Mouse (Mus musculus) kidney, postnatal 0 days (tissue): ENCODE data around the gene Polrmt. TPM values are rescaled to one million over a fixed set of nuclear protein-coding genes. Genes with fewer than 3 reads are reported as not detected.

Source experiments
- ATAC-seq: fragments of 200-750 bp; cut with Nextera tagmentation; replicated peaks from 2 replicates; pipeline ENCODE4 v1.8.0; 2017; ENCODE audit warnings: low read depth, moderate number of reproducible peaks, moderate TSS enrichment, moderate library complexity; ENCODE audit not compliant: low FRiP score
- DNase-seq: peaks from one replicate; pipeline ENCODE4 v3.0.0-alpha.2; 2016; ENCODE audit warnings: low spot score
- H3K27ac ChIP-seq: fragments of 300-500 bp; sonication (generic); 2 replicates; pipeline ENCODE4 v1.5.1; 2014; ENCODE audit warnings: mild to moderate bottlenecking
- H3K27me3 ChIP-seq: fragments of 300-500 bp; sonication (generic); 2 replicates; pipeline ENCODE4 v1.6.1; 2014; ENCODE audit warnings: low read length, mixed read lengths; ENCODE audit not compliant: insufficient read depth
- H3K36me3 ChIP-seq: fragments of 300-500 bp; sonication (generic); 2 replicates; pipeline ENCODE4 v1.6.1; 2014; ENCODE audit warnings: low read length, mixed read lengths; ENCODE audit not compliant: insufficient read depth
- H3K4me1 ChIP-seq: fragments of 300-500 bp; sonication (generic); replicated peaks from 2 replicates; pipeline ENCODE4 v1.6.1; 2014; ENCODE audit warnings: antibody characterized with exemption, low read length, mixed read lengths; ENCODE audit not compliant: insufficient read depth
- H3K4me2 ChIP-seq: fragments of 300-500 bp; sonication (generic); 2 replicates; pipeline ENCODE4 v1.6.1; 2014; ENCODE audit warnings: mild to moderate bottlenecking, low read length, moderate library complexity, mixed read lengths
- H3K4me3 ChIP-seq: fragments of 300-500 bp; sonication (generic); replicated peaks from 2 replicates; pipeline ENCODE4 v1.5.1; 2014; ENCODE audit warnings: low read depth, low read length
- H3K9ac ChIP-seq: fragments of 300-500 bp; sonication (generic); 2 replicates; pipeline ENCODE4 v1.6.1; 2014; ENCODE audit warnings: low read depth, low read length
- H3K9me3 ChIP-seq: fragments of 300-500 bp; sonication (generic); replicated peaks from 2 replicates; pipeline ENCODE4 v1.6.1; 2016; ENCODE audit warnings: low read length, inconsistent platforms, mixed read lengths
- CTCF ChIP-seq: IDR thresholded peaks from 2 replicates; pipeline ENCODE4 v1.5.1; 2016; ENCODE audit warnings: antibody characterized with exemption, low read depth, mild to moderate bottlenecking, moderate library complexity
- WGBS: fragments of 180-500 bp; shearing (Covaris S2); extraction: QIAGEN DNeasy Blood & Tissue Kit; methylation state at CpG from one replicate; pipeline ENCODE4 v1.1.7; 2014; 5-methylcytosine and 5-hydroxymethylcytosine counted together
- polyA plus RNA-seq: library from polyadenylated mRNA; unstranded; fragments of >200 nt; fragmentation: Nextera tagmentation; extraction: Ambion mirVana; gene quantifications from 2 replicates; pipeline ENCODE4 v1.2.1, GENCODE M21; 2015

Polrmt gene
- polyA plus RNA-seq = 37.9 and 38.5 TPM in 2 replicates

GRCm38 (mm10) chr10:79745898-79746773 lies at the start of gene Polrmt:
Gene Polrmt, minus strand, starts transcription at chr10:79746581.
- WGBS = 2% methylated on average over 38 of the region's 38 CpGs

DNA sequence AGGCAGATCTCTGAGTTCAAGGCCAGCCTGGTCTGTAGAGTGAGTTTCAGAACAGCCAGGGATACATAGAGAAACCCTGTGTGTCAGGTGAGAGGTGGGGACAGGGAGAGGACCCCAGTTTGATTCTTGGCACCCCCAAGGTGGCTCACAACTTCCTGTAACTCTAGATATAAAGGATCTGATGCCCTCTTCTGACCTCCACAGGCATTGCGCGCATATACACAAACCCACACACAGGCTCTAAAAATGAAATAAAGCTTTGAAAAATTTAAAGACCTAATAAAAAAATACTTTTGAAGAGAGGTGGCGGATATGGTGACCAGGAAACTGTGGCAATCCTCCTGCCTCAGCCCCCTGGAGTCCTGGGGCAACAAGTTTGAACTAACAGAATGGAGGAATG lies 49.5 kb upstream of the Polrmt start:
- H3K4me2 ChIP-seq = no peak overlapping the region
- H3K27ac ChIP-seq = no peak overlapping the region
- H3K4me3 ChIP-seq = no peak overlapping the region
- WGBS = 93% methylated on average over 3 of the region's 3 CpGs
- DNase-seq (no peak), ATAC-seq (no peak)
- no peaks in the 10 kb centered on the region for H3K9me3 ChIP-seq
- peaks cover 3% of the 10 kb centered on the region; the same call in 1 of the 2 replicates for H3K36me3 ChIP-seq
- H3K9ac ChIP-seq = no peak overlapping the region
- 0 out of 2 replicates have a peak, but pooled peaks have one; percentile 13 for TF ChIP-seq CTCF
- peaks cover 19% of the 10 kb centered on the region for H3K4me1 ChIP-seq
- H3K27me3 ChIP-seq = no peaks in the 10 kb centered on the region

More at GRCm38 (mm10) chr10:79745898-79746773, at the start of gene Polrmt:
- Histone ChIP-seq H3K4me3 (peak within 1 kb of the TSS; percentile 61), H3K9me3 (no peaks in the 10 kb centered on the region), H3K4me1 (0 out of 2 replicates have a peak, but pooled peaks cover 5% of the 10 kb centered on the region), H3K27ac (no peak within 1 kb of the TSS), H3K36me3 (peaks cover 29% of the 10 kb centered on the region), H3K9ac (peak within 1 kb of the TSS; percentile 55), H3K4me2 (peak within 1 kb of the TSS; percentile 78), H3K27me3 (no peaks in the 10 kb centered on the region)
- TF ChIP-seq CTCF = peak; percentile 58
- peak; percentile 99 for DNase-seq
- ATAC-seq = peak; percentile 92

GRCm38 (mm10) chr10:79794491-79794931 lies 48.1 kb upstream of the Polrmt start:
- Histone ChIP-seq H3K27me3 (no peaks in the 10 kb centered on the region), H3K9me3 (no peaks in the 10 kb centered on the region), H3K4me1 (peaks cover 15% of the 10 kb centered on the region), H3K4me3 (peak overlapping the region; percentile 83), H3K36me3 (no peaks in the 10 kb centered on the region), H3K9ac (peak overlapping the region; percentile 90), H3K27ac (peak overlapping the region; percentile 92), H3K4me2 (peak overlapping the region; percentile 96)
- DNase-seq (peak; percentile 75), ATAC-seq (peak; percentile 44; the same call in 1 of the 2 replicates)
- 2% methylated on average over 10 of the region's 10 CpGs for WGBS
- peak; percentile 4; the same call in 1 of the 2 replicates for TF ChIP-seq CTCF

- H3K4me3 ChIP-seq = peak overlapping the region; percentile 83
- H3K36me3 ChIP-seq = no peaks in the 10 kb centered on the region
- H3K27me3 ChIP-seq = no peaks in the 10 kb centered on the region
- H3K4me1 ChIP-seq = peaks cover 15% of the 10 kb centered on the region
- DNase-seq (peak; percentile 70), ATAC-seq (peak; percentile 5; the same call in 1 of the 2 replicates)
- peak overlapping the region; percentile 96 for H3K4me2 ChIP-seq
- WGBS = 1% methylated on average over 38 of the region's 38 CpGs
- H3K9me3 ChIP-seq = no peaks in the 10 kb centered on the region
- TF ChIP-seq CTCF = no peak
- H3K9ac ChIP-seq = peak overlapping the region; percentile 90
- H3K27ac ChIP-seq = peak overlapping the region; percentile 92
Observed at GRCm38 (mm10) chr10:79793738-79794490, 47.5 kb upstream of the Polrmt start.

DNA sequence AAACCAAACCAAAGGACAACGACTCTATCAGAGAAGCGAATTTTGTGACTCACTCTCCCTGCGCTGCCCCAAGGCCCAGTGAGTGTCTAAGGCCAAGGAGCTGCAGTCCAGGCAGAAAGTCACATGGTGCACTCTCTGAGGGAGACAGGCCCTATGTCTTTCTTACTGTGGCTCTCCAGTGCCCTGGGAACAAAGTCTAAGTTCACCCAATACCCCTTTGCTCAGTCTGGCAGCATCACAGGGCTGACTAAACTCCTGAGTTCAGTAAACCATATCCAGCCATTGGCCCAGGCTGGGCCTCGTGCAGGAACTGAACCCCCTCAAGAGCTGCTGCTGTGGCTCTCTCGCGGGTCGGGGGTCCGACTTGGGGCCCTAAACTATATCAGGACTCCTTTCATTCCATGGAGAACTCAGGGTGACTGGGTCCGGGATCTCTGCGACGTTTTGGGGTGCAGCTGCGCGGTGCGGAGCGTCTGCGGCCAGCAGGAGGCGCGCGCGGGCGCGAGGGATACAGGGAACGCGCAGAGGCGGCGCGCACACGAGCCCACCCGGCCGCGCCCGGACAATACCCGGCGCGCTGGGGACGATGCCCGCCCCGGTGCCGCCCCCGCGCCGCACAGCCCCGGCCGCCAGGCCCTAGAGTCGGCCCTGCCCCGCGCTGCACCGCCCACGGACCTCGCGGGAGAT lies 46.8 kb upstream of the Polrmt start, which contains the start of gene Palm:
TSS of gene Palm (plus strand) at position 522 of the 687 bp plus-strand sequence.
- 5% methylated on average over 51 of the region's 51 CpGs for WGBS
- peak; percentile 78 for DNase-seq
- no peaks in the 10 kb centered on the region for H3K9me3 ChIP-seq
- peak; percentile 78 for TF ChIP-seq CTCF
- H3K4me2 ChIP-seq = peak within 1 kb of the TSS; percentile 96
- ATAC-seq = peak; percentile 79
- H3K9ac ChIP-seq = peak within 1 kb of the TSS; percentile 90
- peak within 1 kb of the TSS; percentile 92 for H3K27ac ChIP-seq
- H3K4me3 ChIP-seq = peak within 1 kb of the TSS; percentile 83
- peaks cover 15% of the 10 kb centered on the region for H3K4me1 ChIP-seq
- H3K27me3 ChIP-seq = no peaks in the 10 kb centered on the region
- H3K36me3 ChIP-seq = no peaks in the 10 kb centered on the region
